Mouse (Mus musculus) urinary bladder, postnatal 14 days (tissue): Measurements from ENCODE around the gene Cd24a.
A peak's percentile ranks its signal among the peaks of the same experiment; 100 is the strongest.

Experiments
- DNase-seq: peaks from one replicate; pipeline ENCODE4 v3.0.0; 2021; ENCODE audit warnings: low spot score

The Cd24a gene

DNA sequence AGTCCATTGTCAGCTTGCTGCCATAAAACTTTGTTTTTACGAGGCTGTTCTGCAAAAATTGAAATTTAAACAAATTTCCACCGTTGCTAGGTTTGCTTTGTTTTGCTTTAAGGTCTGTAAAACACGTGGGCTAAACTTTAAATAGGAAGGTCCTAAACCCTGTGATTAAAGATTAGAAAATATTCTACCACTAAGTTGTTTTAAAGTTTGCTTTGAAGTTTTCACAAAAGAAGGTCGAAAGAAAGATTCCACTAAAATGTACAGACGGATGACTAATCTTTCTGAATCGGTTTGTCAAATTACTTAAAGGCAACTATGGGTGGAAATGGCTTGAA, at the start of gene Cd24a:
TSS of gene Cd24a (plus strand) at position 288 of the 335 bp plus-strand sequence.
- no peak for DNase-seq

DNA sequence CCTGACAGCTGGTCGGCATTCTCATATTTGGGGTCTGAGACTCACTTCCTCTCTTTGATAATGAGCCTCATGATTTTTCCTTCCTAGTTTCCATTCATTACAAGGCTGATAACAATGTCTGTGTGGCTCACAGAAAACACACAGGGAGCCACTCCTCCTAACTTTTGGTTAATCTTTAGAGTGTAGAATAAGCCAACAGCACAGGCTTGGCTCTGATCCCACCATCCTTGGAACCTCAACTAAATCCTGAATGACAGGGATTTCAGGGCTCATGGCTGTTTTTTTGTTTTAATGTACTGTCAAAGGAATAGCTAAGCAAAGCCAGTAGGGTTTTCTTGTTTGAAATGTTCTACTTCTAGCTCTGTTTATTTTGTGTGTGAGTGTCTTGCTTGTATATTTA, 43.7 kb upstream of the Cd24a start:
- DNase-seq = no peak

DNA sequence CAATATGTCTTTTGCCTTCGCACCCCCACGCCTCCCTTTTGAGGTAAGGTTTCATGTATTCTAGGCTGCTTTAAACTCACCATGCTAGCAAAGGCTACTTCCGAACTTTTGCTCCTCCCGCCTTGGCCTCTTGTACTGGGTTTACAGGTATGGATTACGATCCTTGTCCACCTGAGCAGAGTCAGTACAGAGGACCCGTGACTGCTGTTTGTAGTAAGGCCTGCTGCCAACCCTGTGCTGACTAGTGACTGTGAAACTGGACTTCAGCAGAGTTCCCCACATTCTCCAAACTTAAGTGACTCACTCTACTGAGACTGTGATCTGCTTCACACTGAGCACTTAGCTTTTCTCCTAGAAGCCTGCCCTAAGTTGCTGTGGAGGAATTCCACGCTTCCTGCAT, 40.4 kb upstream of the Cd24a start:
- DNase-seq = no peak

GRCm38 (mm10) chr10:43538831-43539230, 39.3 kb upstream of the Cd24a start:
- no peak for DNase-seq

DNA sequence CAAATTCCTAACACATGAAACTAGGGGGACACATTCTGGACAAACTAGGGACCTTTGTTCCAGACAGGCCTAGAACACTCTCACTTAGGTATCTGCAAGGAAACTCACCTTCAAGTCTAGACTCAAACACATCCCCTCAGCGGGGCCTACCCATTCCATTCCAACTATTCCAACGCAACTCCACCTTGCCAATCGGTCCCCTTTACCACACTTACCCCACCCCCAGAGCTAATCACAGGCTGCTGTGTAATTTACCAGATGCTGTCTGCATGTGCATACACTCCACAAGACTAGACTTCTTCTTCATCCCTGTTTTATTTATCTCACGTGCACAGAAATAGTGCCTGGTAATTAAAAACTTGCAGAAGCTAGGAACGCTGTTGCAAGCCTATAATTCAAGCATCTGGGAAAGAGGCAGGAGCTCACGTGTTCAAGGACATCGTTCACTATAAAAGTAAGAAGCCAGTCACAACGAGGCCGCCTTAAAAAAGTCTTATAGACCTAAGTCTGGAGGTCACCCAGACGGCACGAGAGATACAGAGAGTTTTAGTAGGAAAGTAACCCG, 38.3 kb upstream of the Cd24a start:
- no peak for DNase-seq

GRCm38 (mm10) chr10:43540442-43541152, 37.5 kb upstream of the Cd24a start, which contains the start of gene 1700021F05Rik:
TSS of gene 1700021F05Rik (minus strand) at chr10:43540994.
- DNase-seq = peak; percentile 96

DNA sequence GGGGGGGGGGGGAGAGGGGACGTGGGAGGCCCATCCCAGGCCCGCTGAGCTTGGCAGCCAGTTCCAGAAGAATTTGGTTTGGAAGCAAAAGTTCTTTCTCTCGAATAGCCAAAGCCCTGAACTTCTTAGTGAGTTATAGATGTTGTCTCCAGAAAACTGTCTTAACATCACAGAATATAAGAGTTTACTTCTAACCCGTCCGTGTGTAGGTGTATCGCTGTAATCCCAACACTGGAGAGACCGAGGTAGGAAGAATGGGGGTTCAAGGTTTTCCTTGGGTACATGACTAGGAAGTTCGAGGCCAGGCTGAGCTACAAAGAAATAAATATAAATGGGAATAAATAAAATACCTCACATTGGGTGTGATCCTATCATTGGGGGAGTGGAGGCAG, 36.9 kb upstream of the Cd24a start:
- DNase-seq = no peak

DNA sequence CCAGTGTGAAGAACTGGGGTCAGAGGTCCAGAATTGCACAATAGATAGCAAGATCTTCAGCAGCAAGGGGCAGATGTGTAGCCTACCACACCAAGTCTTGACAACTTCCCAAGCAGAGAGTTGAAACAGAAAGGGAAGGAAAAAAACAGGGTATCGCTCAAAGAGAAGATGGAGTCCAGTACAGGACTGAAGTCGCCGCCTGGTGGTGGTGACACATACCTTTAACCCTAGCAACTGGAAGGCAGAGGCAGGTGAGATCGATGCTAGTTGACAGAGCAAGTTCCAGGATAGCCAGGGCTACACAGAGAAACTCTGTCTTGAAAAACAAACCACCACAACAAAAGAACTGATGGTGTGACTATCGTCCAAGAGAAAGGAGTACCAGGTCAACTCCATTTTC, 28.7 kb upstream of the Cd24a start:
- no peak for DNase-seq

DNA sequence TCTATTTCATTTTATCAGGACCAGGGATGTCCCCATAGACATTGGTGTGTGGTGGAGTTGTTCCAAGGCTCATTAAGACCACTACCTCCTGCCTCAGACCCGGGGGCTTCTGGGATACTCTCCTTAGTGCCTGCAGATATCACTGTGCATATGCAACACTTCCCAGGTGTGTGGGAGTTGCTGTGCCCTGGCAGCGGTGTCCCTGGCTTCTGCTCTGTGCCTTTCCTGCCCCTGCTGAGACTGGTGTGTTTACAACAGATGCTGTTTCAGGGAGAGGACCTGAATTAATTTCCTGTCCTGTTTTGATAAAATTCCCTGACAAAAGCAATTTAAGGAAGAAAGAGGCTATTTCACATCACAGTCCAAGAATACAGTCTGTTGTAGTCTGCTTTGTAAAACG, 27.2 kb upstream of the Cd24a start:
- DNase-seq = no peak

GRCm38 (mm10) chr10:43551388-43551787, 26.7 kb upstream of the Cd24a start:
- DNase-seq = no peak

DNA sequence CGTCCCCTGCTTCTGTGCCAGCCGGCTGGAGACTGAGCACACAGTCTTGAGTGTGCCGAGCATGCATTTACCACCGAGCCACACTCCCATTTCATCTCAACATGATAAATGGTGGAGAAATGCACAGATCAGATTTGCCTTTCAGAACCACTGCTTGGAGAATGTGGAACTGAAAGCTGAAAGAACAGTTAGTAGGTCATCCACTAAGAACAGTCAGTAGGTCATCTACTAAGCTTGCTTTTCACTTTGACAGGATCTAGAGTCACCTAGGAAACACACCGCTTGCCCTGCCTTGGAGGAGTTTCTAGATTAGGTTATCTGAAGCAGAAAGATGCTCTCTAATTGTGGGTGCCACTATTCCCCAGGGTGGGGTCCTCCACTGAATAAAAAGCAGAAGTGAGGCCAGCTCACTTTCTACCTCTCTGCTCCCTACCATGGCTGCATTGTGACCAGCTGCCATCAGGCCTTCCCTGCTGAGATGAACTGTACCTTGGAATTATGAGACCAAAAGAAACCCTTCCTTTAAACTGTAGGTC, 20.4 kb upstream of the Cd24a start:
- no peak for DNase-seq

- DNase-seq = no peak
Observed at GRCm38 (mm10) chr10:43559313-43559712, 18.8 kb upstream of the Cd24a start.

DNA sequence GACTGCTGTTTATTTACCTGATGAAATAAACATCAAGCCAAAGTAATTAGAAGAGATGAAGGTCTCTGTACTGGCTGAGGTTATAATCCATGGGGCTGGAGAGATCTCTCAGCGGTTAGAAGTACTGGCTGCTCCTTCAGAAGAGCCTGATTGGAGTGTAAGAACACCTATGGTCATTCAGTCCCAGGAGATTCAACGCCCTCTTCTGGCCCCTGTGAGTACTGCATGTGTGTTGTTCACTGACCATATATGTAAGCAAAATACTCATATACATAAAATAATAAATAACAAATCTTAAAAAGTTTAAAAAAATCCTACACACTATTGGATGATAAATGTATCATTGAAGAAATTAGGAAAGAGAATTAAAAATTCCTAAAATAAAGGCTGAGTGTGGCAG, 17.3 kb upstream of the Cd24a start:
- DNase-seq = no peak

DNA sequence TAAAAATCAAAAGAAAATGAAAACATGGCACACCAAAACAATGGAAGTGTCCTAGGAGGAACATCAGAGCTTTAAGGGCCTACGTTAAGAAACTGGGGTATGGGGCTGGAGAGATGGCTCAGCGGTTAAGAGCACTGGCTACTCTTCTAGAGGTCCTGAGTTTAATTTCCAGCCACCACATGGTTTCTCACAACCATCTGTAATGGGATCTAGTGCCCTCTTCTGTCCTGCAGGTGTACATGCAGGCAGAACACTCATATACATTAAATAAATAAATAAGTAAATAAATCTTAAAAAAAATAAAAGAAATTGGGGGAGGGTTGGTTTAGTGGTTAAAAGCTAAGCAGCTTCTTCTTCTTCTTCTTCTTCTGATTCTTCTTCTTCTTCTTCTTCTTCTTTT, 16.8 kb upstream of the Cd24a start:
- no peak for DNase-seq

DNA sequence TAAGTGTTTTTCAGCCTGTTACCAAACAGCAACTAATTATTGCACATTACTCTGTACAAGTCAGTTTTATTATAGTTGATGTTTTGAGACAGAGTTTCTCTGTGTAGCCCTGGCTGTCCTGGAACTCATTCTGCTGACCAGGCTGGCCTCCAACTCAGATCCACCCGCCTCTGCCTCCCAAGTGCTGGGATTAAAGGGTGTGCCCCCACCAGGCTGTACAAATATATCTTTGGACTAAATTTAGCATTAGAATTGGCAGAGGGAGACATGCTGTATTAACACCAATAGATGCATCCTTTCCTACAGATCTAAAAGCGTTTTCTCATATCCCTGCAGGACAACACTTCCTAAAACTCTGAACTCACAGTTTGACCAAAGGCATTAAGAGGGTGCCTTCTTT, 3.7 kb upstream of the Cd24a start:
- DNase-seq = no peak

GRCm38 (mm10) chr10:43574956-43575355, 3.1 kb upstream of the Cd24a start:
- peak; percentile 80 for DNase-seq

DNA sequence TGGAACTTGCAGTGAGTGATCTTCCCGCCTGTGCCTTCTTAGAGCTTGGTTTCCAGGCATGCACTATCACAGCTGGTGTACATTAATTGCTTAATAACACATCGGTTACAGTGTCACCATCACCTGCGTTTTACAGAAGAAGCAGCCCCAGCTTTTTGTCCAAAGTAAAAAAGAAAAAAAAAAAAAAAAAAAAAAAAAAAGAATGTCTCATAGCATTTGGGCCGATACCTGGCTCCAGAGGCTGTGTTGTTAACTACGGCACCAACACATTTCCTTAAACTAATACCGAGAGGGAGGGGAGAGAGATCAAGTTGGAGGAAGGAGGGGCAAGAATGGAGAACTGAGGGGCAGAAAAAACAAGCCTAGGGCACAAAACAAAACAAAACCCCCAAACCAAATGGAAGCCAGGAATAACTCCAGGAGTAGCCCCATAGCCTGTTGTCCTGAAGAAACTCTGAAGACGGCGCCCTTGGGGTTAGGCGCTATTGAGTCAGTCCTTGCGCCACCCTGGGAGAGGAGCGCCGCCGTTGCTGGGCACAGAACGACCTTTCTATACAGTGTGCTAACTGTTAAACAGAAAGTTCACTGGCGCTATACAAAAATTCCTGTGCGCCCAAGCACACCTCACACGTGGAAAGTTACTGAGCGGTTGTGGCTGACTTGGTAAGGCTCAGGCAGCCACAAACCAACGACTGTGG, 636 bp upstream of the Cd24a start:
- peak; percentile 45 for DNase-seq

GRCm38 (mm10) chr10:43578366-43578753, 276 bp downstream of the Cd24a start:
- peak; percentile 48 for DNase-seq

DNA sequence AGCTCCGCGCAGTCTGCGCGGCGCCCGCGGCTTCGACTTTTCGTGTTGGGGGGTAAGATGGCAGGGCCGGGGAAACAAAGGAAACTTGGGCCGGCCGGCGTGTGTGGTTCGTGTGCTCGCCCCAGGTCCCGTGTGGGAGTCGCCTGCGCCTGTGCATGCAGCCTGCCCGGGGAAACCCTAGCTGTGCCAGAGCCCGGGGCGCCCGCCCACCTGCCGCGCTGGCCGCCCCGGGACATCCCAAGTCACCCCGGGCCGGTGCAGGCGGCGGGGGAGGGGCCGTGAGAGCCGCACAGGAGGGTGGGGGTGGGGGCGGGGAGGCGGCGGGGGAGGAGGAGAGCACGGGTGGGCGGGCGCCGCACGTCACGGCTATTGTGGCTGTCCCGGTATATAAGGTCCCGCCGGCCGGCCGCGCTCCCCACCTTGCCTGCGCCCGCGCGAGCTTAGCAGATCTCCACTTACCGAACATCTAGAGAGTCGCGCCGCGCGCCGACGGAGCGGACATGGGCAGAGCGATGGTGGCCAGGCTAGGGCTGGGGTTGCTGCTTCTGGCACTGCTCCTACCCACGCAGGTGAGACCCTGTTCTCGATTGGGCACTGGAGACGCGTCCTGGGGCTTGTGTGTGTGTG, 783 bp downstream of the Cd24a start:
- peak; percentile 82 for DNase-seq

DNA sequence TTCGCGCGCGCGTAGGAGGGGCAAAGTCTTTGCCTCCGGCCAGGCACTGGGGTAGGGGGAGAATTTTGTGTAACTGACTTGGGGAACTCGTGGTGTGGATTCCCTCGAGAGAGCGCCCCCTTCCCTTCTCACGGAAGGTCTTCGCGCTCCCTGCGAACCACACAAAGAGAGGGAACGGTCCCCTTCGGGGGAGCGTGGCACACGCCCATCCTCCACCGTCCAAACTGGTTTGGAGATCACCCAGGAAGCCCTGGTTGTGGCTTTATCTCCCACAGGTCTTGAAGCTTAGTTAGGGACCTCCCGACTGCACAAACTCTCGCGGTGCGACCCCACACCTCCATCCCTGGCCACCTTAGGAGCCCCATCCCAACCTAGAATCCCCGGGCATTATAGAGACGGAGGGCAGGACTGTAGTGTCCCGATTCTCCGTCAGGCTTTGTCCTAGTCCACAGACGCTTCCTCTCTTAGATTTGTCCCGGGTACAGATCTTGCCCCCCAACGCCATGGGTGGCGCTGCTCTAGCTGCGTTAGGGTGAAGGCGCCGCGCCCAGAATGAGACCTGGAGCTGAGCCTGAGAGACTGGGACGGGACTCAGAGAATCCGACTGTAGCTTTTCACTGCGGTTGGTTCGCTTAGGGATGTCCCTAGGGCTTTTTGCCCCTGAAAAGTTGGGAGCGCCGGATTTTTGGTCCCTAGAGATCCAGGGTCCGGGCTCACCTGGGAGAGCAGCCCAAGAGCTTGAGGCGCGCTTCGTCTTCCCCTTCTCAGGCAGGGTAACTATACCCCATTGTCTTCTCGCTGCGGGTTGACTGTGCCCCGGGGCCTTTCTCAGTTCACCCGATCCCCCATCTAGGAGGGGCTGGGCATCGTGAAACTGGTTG, 1.5 kb downstream of the Cd24a start:
- peak; percentile 60 for DNase-seq

DNA sequence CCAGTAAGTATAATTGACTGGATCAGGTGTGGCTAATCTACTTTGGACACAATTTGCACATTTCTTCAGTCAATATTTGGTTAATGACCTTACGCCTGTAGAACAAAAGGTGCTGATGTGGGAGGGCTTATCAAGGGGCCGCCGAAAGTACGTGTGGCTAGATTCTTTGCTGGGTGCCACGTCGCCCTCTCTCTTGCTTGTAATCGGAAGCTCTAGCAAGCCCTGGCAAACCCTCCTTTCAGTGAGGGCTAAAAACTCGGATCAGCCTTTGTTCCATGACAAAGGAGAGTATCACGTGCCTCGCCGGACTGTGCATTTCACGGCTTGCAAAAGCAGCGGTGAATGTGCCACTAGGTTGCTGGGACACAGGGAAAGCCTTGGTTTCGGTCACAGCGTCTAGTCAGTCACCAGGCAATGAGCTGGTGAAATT, 2.6 kb downstream of the Cd24a start:
- DNase-seq = peak; percentile 29

DNA sequence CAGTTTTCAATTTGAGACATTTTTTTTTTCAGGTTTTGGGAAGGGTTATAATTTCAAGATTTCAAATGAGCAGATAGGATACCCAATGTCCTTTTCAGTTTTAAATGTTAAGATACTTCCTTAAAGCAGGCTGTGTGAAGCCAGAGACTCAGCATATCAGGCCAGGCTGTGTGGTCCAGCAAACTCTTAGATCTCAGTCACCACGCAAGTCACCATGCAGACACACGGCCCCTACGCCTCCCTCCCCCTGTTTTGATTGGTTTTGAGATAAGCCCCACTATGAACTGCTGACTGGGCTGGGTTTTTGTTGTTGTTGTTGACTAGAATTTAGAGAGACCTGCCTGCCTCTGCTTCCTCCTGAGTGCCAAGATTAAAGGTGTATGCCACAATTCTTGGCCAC, 3.2 kb downstream of the Cd24a start:
- no peak for DNase-seq
